Mouse (Mus musculus) megakaryocyte, adult 5-6 weeks (primary cell): Measurements from ENCODE around the gene Arhgef5. TPM values are rescaled to one million over a fixed set of nuclear protein-coding genes. Genes with fewer than 3 reads are reported as not detected.

Source experiments
- ATAC-seq: 2 replicates; pipeline ENCODE4 v1.8.0; 2016; ENCODE audit warnings: mild to moderate bottlenecking, inconsistent platforms; ENCODE audit not compliant: poor library complexity, severe bottlenecking
- total RNA-seq, 2 experiments: library from RNA; stranded (forward) in 1 of 2; stranded (reverse) in 1 of 2; fragments of 153-499, 151-499 nt in 1 of 2; fragments of 221-1000, 200-1000 nt in 1 of 2; gene quantifications; 2 replicates each; pipeline versions ENCODE4 v1.2.3 to v1.2.4; 2015 to 2017

Arhgef5 gene
- total RNA-seq, 2 experiments from 2014 or later = 0.33 to 0.40 TPM

DNA sequence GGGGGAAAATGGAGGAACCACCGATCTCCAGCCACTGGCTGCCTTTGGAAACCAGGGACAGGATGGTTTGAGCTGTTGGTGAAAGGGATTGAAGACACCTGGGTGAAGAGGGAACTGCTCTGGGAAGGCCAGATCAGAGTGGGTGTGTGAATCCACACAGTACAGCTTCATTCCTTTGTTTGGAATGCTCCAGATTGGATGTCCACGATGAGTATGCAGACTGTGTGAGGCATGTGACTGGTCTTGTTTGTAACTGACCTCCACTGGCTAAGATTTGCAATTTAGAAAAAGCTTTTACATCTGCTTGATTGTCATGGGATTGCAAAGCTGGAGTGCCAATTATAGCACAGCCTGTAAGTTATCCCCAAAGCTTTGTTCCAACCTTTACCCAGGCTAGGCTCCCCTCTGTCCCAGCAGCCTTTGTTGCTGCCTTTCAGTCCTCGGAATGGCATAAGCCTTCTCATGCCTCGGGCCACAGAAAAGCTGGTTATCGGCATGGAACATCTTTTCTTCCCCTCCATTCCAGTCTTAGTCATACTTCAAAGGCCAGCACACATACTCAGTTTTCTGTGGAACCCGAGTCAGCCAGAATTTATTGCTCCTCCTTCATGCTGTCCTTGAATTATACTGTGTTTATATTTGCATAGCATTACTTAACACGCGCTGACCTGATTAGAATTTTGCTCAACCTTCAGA lies 47.7 kb downstream of the Arhgef5 start:
- no peak for ATAC-seq

DNA sequence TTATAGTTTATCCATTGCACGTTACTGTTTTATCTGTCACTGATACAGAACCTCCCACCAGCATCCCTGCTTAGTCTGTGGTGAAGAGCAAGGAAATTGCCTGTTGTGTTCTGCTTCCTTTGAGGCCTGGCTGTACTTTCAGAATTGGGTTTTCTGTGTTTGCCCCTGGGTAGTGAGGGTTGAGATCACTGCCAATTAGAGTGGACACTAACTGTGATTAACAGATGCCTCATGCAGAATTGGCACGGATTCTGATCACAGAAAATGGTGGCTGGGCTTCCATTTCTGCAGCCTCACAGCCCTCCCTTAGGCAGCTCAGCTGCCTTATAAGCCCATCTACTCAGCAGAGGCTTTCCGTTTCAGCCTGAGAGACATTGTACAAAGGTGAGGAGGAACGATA lies 68.1 kb downstream of the Arhgef5 start:
- no peak for ATAC-seq

DNA sequence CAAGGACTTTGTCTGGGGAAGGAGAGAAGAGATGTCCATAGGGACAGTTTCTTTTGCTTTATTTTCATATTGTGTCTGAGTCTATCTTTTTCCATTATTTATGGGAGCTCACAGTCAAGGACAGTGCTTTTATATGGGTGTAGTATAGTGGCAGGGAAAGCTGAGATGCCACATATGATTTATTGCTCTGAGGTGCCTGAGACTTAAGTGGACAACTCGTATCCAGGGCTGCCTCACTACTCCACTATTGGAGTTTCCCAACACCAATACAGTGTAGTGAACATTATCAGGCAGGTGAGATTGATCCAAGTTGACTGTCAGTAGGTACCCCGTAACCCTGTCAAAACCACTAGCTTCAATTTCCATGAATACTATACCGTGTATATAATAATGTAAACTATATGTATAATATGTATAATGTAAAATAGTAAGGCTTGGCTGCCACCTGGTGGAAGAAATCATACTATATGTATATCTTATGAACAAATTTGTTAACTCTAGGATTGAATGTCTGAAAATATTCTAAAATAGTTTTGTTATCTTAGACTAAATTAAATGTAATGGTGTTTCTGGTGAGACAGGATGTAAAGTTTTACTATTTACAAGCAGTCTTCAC lies 70.3 kb downstream of the Arhgef5 start:
- no peak for ATAC-seq

DNA sequence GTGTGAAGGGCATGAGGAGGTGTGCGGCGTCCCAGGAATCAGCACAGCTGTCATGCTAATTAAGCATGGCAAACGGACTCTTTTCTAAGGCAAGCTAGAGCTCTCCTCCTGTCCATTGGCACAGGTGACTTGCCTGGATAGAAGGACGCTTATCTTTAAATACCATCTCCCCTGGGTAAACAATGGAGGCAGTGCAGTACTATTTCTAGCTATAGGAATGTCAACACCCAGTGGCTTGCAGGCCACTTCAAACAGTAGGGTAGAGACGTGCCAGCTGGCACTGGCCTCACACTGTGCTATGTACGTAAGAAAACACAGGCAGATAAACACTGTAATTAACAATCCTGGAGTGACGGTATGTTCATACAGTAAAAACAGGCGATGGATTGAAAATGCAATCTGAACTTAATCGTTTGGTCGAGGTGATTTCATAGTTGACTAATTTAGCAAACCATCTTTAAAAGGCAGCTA lies 72.1 kb downstream of the Arhgef5 start:
- no peak for ATAC-seq

DNA sequence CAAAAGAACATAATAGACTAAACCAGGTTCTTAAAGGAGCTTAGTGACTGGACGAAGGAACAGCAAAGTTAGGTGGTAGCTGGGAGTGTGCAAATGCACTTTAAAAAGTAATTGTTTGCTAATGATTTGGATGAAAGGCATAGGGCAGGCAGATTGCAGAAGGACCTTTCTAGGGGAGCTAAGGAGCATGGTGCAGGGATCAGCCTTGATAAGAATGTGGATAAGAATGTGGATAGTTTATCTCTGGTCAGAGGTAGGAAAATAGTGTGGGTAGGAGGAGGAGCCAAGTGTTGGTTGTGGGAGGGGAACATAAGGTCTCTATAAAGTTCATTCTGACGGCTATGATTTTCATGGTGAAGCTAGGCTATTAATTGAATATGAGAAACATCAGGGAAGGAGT lies 73.4 kb downstream of the Arhgef5 start:
- no peak for ATAC-seq

Other genes with a start within 250 kb of the Arhgef5 start
- not detected in 2 replicates for gene Olfr441, start 159.2 kb upstream of the Arhgef5 start, total RNA-seq (2015)
- not detected in 2 replicates for gene Olfr441, start 159.2 kb upstream of the Arhgef5 start, total RNA-seq (2017)
- gene Olfr237-ps1, start 119.0 kb upstream of the Arhgef5 start, total RNA-seq (2015) = not detected in 2 replicates
- not detected in 2 replicates for gene Olfr237-ps1, start 119.0 kb upstream of the Arhgef5 start, total RNA-seq (2017)
- gene Olfr437, start 102.3 kb upstream of the Arhgef5 start, total RNA-seq (2015) = not detected in 2 replicates
- not detected in 2 replicates for gene Olfr437, start 102.3 kb upstream of the Arhgef5 start, total RNA-seq (2017)
- not detected in 2 replicates for gene Olfr13, start 93.4 kb upstream of the Arhgef5 start, total RNA-seq (2015)
- 0.40 TPM in 1 of 2 replicates, not detected in the other for gene Olfr13, start 93.4 kb upstream of the Arhgef5 start, total RNA-seq (2017)
- gene Olfr435, start 68.4 kb upstream of the Arhgef5 start, total RNA-seq (2015) = not detected in 2 replicates
- gene Olfr435, start 68.4 kb upstream of the Arhgef5 start, total RNA-seq (2017) = not detected in 2 replicates
- not detected in 2 replicates for gene Olfr434, start 52.6 kb upstream of the Arhgef5 start, total RNA-seq (2015)
- not detected in 2 replicates for gene Olfr434, start 52.6 kb upstream of the Arhgef5 start, total RNA-seq (2017)
- gene Olfr47, start 34.1 kb upstream of the Arhgef5 start, total RNA-seq (2015) = not detected in 2 replicates
- gene Olfr47, start 34.1 kb upstream of the Arhgef5 start, total RNA-seq (2017) = not detected in 2 replicates
- gene Nobox, start 44.0 kb downstream of the Arhgef5 start, total RNA-seq (2015) = not detected in 2 replicates
- not detected in 2 replicates for gene Nobox, start 44.0 kb downstream of the Arhgef5 start, total RNA-seq (2017)